Mouse (Mus musculus) layer of hippocampus, adult 2 months (tissue): ENCODE results near the gene Irs1. TPM values are rescaled to one million over a fixed set of nuclear protein-coding genes. Genes with fewer than 3 reads are reported as not detected.

Experiments
- DNase-seq, 2 experiments: peaks; one replicate each; pipeline ENCODE4 v3.0.0; 2022; ENCODE audit warnings: low spot score in 2 of 2
- H3K27ac ChIP-seq: fragments of 200-600 bp; 2 replicates; pipeline ENCODE4 v1.8.1; 2022
- H3K4me3 ChIP-seq: fragments of 200-600 bp; 2 replicates; pipeline ENCODE4 v1.8.1; 2022; ENCODE audit warnings: mild to moderate bottlenecking
- CTCF ChIP-seq: fragments of 200-600 bp; conservative IDR thresholded peaks from 2 replicates; pipeline ENCODE4 v1.8.1; 2022; ENCODE audit warnings: antibody characterized with exemption, mild to moderate bottlenecking, moderate library complexity
- long read RNA-seq, 2 experiments: library from polyadenylated mRNA; stranded (forward); transcript quantifications; one replicate each; pipeline ENCODE4 v2.0.0; 2021; ENCODE audit warnings: borderline mapping rate in 2 of 2
- total RNA-seq, 2 experiments: library from RNA; stranded (reverse); gene quantifications; 2 replicates each; pipeline ENCODE4 v1.2.3; 2021

The Irs1 gene
- total RNA-seq, result 10 to 100 TPM; 17.8 to 17.9 TPM
- long read RNA-seq, experiment 1, full-length matches to known transcripts, result 8 of 9 reads
- long read RNA-seq, experiment 1, partial matches to known transcripts, result 0 of 9 reads
- long read RNA-seq, experiment 1, other reads (novel, unspliced or antisense), result 1 of 9 reads
- long read RNA-seq, experiment 2, full-length matches to known transcripts, result 6 of 6 reads
- long read RNA-seq, experiment 2, partial matches to known transcripts, result 0 of 6 reads
- long read RNA-seq, experiment 2, other reads (novel, unspliced or antisense), result 0 of 6 reads

DNA sequence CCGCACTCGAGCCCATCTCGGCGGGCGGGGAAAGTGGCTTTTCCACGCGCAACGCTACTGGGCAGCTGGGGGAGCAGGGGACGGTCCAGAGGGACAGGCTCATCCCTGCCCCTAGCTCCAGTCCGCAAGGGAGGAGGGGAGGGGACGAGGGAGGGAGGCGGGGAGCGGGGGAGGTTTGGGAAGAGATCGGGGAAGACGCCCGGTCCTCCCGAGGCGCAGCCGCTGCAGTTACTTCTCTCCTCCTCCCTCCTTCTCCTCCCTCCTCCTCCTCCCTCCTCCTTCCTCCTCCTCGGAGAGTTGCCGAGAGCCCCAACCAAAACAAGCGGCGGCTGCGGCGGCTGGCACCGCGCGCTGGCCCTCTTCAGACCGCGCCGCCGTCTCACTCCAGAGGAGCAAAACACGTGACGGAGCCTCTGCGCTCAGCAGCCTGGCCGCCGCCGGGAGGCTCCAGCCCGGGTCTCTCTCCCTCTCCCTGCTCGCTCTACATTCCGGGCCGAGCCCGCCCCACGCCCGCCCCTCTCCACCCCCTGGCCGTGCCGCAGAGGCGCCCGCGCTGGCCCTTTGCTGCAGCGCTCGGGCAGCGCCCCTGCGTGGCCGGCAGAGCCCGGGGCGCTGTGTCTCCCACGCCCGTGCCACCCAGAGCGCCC is at the start of gene Irs1:
Gene Irs1, minus strand, starts transcription at position 266 of the 647 bp plus-strand sequence.
- peak; percentile 65 for TF ChIP-seq CTCF
- DNase-seq, result peak; percentile 75 to 86

DNA sequence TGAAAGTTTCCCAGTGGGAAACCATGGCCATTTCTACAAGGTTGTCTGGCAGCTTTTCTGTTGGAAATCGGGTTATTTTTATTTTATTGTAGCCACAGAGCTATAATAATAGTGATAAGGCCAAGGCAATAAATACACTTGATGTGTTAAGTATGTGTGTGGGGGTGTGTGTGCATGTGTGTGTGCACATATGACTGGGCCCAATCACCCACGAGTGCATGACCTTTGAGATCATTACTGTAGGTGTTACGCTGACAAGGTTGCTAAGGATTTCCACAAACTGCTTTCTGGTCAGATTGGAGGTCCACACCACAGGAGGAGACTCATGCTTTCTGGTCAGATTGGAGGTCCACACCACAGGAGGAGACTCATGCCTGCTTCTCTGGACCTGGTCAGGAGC is 43.3 kb upstream of the Irs1 start:
- TF ChIP-seq CTCF, result no peak
- DNase-seq, result no peak
- Histone ChIP-seq H3K4me3 (no peak overlapping the region), H3K27ac (no peak overlapping the region)

More for the DNA sequence above, at the start of gene Irs1:
- Histone ChIP-seq H3K4me3 (peak within 1 kb of the TSS; percentile 88), H3K27ac (peak within 1 kb of the TSS; percentile 92)

DNA sequence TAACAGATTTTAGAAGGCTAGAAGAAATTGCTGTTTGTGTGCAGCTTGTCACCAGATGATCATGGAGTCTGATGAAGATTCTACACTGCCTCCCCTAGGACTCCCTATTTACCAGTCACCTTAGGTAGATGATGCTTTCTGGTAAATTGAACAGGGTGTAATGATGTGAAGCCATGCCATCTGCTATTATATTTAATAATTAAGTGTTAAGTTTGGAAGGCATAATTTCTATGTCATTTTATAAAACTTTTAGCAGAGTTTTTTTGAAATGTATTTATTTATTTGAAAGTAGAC is 38.7 kb upstream of the Irs1 start:
- no peak for TF ChIP-seq CTCF

DNA sequence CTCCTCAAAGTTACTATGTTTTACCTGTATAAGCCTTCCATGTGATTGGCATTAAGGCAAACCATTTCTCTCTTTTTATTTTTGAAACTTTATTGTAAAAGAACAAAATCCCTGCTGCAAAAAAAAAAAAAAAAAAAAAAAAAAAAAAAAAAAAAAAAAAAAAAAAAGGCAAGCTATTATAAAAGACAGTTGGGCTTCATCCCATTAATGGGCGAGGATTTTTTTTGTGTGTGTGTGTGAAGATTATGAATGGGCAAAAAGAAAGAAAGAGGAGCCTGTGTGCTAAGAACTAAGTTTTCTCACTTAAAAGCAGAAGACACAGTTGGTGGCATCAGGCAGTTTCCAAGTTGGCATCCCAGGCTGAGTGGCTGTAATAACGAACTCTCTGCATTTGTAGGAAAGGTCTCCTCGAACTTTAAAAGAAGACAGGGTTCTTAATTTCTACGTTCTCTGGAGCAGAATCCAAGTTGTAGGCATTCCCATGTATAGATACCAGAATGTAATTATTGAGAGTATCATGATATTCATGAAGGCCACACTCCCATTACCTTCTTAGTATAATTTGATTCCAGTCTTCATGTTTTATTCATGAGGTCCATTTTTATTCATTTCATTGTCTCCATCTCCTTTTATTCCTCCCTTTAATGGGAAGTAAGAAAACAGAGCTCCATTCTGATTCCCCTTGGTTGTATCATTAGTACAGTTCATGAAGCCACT is 38.2 kb upstream of the Irs1 start:
- TF ChIP-seq CTCF, result no peak
- no peak overlapping the region for H3K4me3 ChIP-seq
- no peak overlapping the region for H3K27ac ChIP-seq
- DNase-seq, result no peak

More for the DNA sequence above, 38.7 kb upstream of the Irs1 start:
- Histone ChIP-seq H3K27ac (no peak overlapping the region), H3K4me3 (no peak overlapping the region)
- no peak for DNase-seq

DNA sequence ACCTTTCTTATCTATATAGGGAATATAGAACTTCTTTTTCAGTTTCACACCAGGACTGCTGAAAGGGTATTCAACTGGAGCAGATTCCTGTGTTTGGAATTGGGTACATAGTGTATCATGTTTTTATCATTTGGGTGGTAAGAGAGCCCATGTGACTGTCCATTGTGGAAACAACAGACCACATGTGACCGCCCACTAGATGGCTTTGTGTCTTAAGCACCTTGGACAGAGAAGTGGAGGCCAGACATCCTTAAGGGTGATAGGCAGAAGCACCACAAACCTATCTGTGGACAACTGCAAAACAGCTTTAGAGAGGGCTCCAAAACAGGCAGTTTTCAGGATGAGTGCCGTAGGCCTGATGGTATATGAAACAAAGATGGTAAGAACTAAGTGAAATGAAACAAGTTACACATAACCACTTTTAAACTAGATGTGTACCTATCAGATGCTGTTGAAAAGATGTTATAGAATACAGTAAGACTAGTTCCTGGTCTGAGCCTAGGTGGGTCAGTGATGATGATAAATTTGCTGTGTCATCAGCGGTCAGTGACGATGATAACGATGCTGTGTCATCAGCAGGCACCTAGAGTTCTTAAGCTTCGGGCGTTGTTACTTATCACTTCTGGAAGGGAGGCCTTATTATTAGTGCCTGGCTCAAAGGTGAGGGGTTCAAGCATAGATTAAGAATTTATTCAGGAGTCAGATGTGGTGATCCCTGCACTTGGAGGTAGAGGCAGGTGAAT is 37.0 kb upstream of the Irs1 start:
- no peak overlapping the region for H3K4me3 ChIP-seq

DNA sequence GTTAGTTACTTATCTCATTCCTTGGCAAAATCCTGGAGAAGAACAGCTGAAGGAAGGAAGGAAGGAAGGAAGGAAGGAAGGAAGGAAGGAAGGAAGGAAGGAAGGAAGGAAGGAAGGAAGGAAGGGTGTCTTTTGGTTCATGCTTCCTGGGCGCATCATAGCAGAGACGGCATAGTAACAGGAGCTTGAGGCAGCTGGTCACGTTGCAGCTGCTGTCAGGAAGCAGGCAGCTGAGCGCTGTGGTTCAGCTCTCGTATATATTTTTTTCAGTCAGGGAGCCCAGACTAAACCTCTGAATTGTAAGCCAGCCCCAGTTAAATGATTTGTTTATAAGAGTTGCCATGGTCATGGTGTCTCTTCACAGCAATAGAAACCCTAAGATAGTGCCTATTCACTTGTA is 34.9 kb upstream of the Irs1 start:
- Histone ChIP-seq H3K4me3 (no peak overlapping the region), H3K27ac (no peak overlapping the region)
- TF ChIP-seq CTCF, result no peak
- DNase-seq, result no peak

More for the DNA sequence above, 37.0 kb upstream of the Irs1 start:
- DNase-seq, result no peak
- no peak for TF ChIP-seq CTCF
- no peak overlapping the region for H3K27ac ChIP-seq

DNA sequence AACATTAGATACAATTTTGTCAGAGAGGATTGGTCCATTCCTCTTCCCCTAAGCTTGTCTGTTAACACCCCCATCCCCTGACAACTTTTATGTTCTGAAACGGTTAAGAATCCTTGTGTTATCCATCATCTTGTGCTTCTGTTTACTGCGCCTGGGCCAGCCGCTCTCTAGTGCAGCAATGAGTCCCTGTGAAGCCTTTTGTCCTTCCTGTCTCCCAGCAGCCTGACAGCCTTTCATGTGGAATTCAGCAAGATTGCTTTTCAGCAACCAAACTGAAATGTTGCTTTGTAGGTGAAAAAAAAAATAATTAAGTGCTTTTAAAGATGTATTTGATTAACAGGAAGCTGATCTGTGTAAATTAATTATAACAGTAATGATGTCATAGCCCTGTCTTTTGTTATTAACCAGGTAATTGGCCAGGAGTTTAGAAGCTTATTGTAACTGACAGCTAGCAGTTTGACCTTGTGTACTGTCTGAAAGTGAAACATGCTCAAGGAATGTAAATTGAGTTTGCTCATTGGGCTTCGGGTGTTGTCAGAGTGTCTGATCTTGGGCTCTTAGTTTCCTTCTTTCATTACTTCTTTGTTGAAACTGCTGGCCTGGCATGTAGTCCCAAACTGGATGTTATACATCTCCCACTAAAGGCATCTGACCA is 33.0 kb upstream of the Irs1 start:
- no peak overlapping the region for H3K4me3 ChIP-seq
- DNase-seq, result no peak
- H3K27ac ChIP-seq, result no peak overlapping the region

DNA sequence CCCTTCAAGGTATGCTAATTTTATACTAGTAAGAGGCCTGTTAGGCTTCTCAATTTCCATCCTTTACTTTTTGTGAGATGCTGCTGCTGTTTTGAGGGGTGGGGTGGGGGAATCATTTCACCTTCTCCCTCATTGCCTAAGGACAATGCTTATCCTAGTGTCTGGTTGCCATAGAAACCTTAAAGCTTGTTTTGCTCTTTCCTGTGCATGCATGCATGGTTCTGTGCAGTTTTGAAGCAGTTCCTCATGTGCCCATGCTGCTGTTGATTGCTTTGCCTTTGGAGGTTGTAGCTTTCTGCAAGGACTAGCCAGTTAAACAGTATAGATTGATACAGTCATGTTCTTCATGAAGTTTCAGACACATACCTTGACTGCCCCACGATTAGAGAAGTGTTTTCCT is 30.2 kb upstream of the Irs1 start:
- DNase-seq, result no peak
- Histone ChIP-seq H3K27ac (no peak overlapping the region), H3K4me3 (no peak overlapping the region)
- no peak for TF ChIP-seq CTCF

More for the DNA sequence above, 33.0 kb upstream of the Irs1 start:
- TF ChIP-seq CTCF, result no peak

DNA sequence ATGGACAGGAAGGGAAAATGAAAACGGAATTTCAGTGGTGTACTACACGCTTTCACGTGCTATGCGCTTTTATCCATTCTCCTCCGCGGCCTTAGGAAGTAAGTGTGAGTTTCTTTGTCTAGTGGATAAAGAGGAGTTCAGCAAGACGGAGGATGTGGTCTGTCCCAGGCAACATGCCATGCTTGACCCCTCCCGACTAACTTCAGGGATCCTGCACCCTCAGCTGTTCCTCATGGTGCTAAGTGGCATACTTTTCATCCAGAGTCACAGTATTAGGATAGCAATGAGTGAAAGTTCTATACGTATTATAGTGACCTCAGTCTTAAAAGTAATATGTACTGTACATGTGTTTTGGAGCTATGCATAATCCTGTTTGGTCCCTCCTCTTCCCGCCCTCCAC is 29.6 kb upstream of the Irs1 start:
- no peak for TF ChIP-seq CTCF
- no peak for DNase-seq
- H3K27ac ChIP-seq, result peak overlapping the region; percentile 63
- peak overlapping the region; percentile 28 for H3K4me3 ChIP-seq

DNA sequence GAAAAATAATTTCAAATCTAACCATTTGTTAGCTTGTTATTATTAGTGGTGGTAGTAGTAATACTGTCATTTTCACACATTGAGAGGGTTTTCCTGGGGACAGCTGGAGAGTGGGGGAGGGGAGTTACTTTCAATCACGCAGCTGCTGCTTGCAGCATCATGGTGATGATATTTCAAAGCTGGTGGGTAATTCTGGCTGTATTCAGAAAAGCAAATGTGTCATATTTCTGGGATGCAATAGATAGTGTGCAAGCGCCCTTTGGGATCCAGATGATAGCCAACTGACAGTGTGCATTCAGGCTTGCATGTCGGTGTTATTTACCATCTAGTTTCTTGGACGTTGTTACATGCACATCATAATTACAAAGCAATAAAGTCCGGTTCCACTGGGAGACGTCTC is 29.2 kb upstream of the Irs1 start:
- peak overlapping the region; percentile 63 for H3K27ac ChIP-seq
- no peak for TF ChIP-seq CTCF
- peak overlapping the region; percentile 28 for H3K4me3 ChIP-seq
- DNase-seq, result peak; percentile 64 to 66

DNA sequence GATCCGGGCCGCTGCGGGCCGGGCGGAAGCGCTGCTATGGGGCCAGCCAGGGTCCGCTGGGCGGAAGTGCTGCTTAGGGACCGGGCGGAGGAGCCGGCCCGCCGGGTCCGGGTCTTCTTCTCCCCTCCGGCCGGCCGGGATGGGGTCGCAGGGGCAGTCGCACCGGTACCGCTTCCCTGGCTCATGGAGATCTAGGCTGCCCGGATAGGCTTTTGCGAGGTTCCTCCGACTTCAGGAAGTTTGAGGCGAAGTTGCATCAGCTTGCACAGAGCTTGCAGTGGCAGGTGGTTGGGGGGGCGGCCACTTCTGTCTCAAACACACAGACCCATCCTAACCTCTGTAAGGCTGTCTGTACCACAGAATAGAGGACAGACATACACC is 25.5 kb upstream of the Irs1 start:
- Histone ChIP-seq H3K4me3 (peak overlapping the region; percentile 90), H3K27ac (peak overlapping the region; percentile 98)
- DNase-seq, result peak; percentile 24 to 33
- TF ChIP-seq CTCF, result no peak

DNA sequence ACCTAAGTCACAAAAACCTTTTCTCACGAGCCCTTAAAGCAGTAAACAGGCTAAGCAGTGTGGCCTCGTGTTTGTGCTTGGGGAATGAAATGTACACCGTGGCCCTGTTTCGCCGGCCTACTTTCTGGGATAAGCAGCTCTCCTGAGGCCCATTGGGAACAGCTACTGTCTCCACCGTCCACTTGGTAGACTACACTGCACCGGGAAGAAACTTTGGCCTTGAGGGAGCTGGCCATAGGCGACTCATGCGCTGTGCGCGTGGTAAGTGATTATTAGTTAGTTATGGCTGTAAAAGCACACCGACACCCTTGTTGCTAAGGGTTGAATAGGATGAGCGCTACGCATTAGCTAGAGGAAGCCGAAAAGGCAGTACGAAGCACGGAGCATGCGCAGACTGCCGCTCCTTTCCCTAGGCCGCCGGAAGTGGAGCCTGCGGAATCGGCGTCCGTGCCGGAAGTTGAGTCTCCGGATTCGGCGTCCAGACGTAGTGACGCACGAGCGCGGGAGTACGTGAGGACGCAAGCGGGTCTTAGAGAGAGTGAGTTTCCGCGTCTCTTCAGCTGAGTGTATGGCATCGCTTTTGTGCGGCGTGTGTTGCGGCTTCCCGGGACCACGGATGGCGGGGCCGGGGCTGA is 25.0 kb upstream of the Irs1 start, which contains the start of gene Rhbdd1:
Gene Rhbdd1, plus strand, starts transcription at position 342 of the 635 bp plus-strand sequence.
- H3K27ac ChIP-seq, result peak within 1 kb of the TSS; percentile 98
- TF ChIP-seq CTCF, result no peak; the same call in 1 of the 2 replicates
- DNase-seq, result peak; percentile 98
- peak within 1 kb of the TSS; percentile 90 for H3K4me3 ChIP-seq
